Mouse (Mus musculus) CH12F3 (cell line): ENCODE data around the gene Zc3h7a.
"Not testable (repeated sequence)": the region's sequence is repeated elsewhere in the genome, so short reads cannot be mapped to it uniquely, and the experiment has no call there.

Experiments
- in situ Hi-C: fragments of 300-500 bp; cut with MboI; formaldehyde crosslinking; loops from 2 replicates; pipeline ENCODE4 v1.14.3; 2020; ENCODE audit warnings: low sequenced_read_pairs

The Zc3h7a gene

DNA sequence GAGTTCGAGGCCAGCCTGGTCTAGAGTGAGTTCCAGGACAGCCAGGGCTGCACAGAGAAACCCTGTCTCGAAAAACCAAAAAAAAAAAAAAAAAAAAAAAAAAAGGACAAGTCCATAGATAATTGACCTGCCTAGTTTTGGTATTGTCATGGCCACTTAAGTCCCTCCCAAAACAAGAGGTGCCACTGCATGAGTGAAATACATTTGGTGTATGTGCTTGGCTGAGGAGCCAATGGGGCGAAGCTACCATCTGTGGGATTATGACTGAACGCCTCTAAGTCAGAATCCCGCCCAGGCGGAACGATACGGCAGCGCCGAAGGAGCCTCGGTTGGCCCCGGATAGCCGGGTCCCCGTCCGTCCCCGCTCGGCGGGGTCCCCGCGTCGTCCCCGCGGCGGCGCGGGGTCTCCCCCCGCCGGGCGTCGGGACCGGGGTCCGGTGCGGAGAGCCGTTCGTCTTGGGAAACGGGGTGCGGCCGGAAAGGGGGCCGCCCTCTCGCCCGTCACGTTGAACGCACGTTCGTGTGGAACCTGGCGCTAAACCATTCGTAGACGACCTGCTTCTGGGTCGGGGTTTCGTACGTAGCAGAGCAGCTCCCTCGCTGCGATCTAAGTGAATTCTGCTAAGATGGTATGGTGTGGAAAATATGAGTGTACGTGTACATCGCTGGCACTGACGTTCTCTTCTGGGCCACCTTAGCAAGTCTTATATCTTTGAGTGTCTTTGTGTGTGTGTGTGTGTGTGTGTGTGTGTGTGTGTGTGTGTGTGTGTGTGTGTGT lies 32.3 kb downstream of the Zc3h7a start:
- in situ Hi-C loops, result not testable (repeated sequence)

DNA sequence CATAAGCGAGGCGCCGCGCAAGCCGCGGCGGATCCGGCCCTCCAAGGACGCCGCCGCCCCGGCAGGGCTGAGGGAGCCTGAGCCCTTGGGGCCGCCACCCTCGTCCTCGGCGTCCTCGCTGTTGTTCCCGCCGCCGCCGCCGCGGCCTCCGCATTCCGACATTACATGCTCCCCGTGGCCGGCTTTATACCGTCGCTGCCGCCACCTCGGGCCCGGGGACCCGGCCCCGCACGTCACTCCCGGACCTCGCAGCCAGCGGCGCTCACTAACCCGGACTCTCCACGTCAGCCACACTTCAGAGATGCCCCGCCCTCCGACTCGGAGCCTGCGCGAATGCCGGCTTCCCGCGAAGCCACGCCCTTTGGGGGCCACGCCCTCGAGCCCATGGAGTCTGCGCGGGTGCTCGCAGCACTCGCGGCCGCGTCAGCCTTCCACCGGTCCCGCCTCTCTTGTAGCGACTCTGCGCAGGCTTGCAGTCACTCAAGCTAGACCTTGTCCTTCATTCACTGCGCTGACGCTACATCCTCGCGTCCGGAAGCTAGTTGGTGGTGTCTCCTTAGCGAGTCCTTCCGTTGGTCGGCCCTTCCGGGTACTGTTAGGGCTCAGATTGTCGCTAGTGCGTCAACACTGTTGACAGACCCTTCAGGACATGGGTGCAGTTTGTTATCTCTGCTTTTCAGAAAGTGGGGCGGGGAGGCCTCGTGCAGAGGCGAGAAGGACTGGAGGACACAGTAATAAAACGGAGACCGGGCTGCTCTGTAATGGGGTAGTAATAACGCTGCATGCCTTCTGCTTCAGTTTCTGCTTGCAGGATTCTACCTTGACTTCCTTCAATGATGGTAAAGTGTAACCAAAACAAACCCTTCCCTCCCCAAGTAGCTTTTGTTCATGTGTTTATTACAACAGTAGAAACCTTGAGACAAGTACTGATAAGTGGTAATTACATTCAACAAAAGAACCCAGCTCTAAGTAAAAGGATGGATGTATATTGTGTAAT lies 41.5 kb downstream of the Zc3h7a start, which contains the start of gene Txndc11:
Txndc11 (minus strand) TSS at position 303 of the 997 bp plus-strand sequence.
- in situ Hi-C loops, result no loop called here

DNA sequence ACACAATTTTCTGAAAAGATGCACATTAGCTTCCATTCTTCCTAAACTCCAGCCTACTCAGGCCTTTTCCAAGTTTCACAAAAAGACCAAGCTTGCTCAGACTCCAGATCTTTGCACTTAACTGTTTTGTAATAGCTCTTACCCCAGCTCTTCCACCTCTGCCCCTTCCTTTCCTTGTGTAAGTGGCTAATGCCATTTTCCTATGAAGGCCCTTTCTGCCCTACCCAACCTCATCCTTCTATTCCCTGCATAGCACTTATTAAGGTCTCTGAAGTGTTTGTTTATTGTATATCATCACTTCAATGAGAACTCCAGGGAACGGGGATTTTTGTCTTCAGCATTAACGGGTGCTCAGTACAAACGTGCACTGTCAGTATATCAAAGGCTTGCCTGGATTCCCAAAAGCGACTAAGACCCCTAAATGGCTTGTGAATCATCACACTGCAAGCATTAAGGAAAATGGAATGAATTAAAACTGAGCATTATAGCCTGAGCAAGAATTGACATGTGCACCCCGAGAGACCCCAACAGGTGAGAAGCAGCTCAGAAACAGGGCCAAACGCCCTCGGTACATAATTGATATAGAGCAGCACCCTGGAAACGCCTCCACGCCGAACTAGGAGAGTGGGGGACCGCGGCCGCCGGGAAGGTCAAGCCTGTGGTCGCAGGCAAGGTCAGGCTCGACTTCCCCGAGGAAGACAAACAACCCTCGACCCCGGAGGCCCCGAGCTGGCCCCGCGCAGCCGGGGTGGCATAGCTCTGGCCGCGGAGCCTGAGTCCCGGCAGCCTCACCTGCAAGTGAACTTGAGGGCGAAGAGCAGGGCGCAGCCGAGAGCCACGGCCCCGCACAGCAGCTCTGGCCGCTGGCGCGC lies 42.5 kb downstream of the Zc3h7a start:
- in situ Hi-C loops, result no loop called here

DNA sequence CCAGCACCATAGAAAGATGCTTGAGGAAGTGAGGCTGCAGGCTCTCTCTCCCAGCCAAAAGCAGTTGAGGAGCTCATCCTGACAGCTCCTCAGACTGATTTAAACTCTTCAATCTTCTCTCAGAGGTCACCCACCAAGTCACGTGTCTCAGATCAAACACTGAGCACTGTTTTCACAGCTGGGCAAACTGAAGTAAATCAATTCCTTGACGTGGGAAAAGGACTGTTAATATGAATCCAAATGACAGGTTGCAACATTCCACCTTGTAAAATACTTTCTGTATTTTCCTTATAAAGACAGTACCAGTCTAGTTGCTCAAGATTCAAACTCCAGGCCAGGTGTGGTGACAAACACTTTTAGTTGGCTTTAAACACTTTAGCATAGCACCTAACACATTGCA lies 43.4 kb downstream of the Zc3h7a start:
- in situ Hi-C loops, result no loop called here

DNA sequence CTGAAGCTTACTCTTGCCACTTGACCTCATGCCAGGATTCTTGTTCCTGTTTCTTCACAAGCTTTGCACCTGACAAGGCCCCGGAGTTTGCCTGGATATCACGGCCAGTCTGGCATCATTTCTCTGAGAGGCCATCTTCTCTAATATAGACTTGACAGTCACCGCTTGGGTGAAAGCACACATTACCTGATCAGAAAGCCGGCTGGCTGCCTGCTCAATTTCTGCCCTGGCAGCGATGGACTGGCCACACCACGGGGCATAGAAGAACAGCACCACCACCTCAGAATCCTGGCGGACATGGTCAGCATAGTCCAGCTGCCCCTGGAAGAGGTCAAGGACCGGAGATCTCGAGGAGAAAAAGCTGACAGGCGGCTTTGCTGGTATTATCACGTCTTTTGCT lies 47.9 kb downstream of the Zc3h7a start:
- in situ Hi-C loops, result no loop called here

DNA sequence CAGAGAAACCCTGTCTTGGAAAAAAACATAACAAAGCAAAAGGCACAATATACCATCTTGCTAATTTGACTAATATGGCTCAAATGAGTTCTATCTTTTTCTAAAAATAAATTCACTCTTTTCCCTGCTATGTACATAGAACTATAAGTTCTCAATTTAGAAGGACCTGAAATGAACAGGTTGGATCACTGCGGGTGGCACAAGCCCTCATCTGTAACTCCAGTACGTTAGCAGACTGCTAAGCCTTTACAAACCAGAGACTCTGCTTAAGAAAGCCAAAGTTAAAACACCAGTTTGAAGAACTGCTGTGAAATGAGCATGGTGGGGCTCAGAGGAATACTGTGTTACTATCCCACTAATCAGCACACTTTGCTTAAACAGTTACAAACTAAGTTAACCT lies 50.8 kb downstream of the Zc3h7a start:
- in situ Hi-C loops, result no loop called here

DNA sequence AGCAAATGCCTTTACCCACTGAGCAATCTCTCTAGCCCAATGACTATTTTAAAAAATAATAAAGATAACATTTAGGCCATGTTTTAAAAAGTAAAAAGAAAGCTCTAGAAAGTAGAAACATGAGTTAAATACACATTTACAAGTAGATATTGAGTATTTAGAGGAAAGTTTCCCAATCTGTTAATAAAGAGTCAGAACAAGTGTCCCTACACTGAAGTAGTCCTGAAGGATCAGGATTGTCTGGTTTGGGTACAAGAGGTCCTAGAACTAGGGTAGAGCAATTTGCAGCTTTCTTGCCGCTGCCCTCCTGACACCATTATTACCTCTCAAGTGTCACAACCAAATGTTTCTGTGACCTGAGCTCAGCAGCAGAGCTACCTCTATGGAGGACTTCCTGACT lies 52.1 kb downstream of the Zc3h7a start:
- in situ Hi-C loops, result no loop called here

DNA sequence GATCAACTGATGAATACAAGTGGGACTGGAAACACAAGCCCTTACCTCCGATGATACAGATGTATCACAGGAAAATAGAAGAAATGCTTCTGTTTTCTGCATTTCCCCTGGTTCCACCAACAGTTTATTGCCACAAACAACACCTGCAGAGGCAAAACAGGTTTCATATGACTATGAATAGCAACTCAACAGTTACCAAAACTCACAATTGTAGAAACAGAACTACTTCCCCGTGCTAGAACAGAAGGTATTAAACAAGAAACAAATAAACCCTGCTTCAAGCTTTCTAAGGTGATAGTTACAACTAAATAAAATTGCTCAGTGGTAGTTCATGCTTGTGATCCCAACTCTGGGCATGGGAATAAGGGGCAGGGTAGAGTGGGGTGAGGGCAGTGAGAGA lies 53.6 kb downstream of the Zc3h7a start:
- in situ Hi-C loops, result no loop called here

DNA sequence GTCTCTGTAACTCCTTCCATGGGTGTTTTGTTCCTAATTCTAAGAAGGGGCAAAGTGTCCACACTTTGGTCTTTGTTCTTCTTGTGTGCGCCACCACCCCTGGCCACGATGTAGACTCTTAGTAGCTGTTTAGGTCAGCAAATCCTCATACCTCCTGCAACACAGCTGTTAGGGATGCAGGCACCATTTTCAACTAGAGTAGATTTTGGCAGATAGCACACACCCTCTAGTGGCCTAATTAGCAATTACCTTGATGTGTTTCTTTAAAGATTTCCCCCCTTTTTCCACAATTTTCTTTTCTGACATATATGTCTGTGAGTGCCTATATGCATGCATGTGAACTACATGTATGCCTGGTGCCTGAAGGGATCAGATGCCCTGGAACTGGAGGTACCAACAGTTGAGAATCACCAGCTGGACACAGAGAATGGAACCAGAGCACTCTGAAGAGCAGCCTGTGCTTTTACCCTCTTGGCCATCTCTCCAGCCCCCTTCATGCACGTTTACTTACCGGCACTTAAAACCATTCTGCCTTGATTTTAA lies 66.9 kb downstream of the Zc3h7a start:
- in situ Hi-C loops, result no loop called here

DNA sequence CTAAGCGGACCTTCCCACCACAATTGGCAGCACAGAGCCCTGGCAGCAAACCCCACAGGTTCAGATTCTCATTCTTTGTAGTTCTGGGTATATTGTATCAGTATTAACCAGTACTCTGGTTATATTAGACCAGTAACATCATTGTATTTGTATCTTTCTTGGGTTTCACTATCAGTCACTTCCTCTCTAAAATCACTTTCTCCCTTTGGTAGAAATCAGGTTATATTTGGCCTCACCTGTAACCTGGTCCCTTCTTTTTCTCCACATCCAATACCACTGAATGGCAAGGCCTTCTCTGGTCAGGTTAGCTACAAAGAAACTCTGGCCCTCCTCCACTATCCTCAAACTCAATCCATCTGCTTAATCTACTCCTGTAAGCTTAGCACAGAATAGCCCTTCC lies 71.3 kb downstream of the Zc3h7a start:
- in situ Hi-C loops, result no loop called here

DNA sequence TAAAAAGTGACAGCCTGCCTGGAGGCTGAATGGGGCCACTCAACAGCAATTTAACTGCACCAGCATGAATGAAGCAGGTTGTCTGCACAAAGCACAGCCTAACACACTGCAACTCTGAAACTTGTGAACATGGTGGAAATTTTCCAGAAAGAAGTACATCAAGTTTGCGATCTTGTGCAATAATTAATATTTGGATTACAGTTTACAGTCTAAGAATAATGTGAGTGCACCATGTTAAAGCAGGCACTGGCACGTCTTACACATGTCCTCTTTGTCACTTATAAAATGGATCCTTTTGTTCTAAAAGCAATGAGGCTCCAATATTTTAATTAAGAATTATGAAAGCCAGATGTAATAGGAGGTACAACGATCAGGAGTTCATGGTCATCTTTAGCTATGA lies 78.9 kb downstream of the Zc3h7a start:
- in situ Hi-C loops, result no loop called here

DNA sequence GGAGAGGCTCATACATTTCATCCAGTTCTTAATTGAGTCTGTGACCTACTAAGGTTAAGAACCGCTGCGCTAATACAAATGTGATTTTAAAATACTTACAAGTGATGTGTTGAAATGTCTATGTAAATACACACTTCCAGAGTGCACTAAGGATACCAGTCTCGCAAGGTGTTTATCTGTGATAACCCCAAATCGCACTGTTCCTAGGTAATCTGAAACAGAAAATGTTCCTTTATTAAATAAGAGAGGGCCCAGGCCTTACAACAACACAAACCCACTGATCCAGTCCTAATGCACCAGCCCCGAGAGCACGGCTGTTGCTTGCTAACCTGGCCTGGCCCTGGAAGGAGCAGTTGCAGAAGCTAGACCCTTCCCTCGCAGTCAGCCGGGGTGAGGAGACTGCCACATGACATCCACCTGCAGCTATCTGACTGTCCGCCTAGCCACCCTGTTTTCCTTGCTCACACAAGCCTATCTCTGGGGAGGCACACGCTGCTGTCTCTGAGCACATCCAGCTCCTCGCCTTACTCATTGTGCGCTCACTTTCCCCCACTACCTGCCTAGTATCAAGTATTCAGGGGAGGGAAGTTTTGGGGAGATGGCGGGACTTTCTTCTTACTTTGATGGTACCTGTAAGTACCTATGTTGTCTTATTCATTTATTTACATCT lies 82.3 kb downstream of the Zc3h7a start:
- in situ Hi-C loops, result no loop called here

DNA sequence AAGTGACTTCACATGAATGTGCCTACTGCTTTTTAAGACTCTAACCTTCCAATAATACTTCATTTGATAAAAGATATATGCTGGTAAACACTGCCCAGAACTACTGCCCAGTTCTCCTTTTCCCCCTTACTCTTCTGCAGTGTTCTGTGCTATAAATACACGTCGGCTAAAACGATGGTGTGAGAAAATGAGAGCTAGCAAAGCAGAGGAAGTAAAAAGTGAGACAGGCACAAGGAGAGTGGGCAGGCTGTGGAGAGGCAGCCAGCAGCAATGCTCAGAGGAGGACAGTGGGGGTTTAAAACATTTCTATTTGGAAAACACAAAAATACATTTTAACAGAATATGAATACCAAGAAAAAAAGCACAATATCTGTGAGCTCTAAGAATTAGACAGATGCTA lies 83.7 kb downstream of the Zc3h7a start:
- in situ Hi-C loops, result no loop called here

DNA sequence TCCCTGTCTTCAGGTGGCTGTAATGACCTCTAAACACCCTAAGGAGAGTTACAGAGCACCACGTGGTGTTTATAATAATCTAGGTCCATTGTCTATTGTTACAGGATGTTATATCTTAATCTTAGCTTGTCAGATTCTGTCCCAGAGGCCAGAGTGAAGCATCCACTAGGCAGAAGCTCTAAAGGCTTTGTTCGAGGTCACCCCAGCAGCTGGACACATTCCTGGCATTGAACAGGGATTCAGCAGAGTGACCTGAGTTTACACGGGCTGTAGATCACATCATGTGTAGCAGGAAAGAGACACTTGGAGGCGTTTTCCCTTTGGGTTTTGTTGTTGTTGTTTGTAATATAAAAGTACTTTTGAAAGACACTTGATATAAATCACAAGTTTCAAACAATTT lies 84.1 kb downstream of the Zc3h7a start:
- in situ Hi-C loops, result no loop called here

DNA sequence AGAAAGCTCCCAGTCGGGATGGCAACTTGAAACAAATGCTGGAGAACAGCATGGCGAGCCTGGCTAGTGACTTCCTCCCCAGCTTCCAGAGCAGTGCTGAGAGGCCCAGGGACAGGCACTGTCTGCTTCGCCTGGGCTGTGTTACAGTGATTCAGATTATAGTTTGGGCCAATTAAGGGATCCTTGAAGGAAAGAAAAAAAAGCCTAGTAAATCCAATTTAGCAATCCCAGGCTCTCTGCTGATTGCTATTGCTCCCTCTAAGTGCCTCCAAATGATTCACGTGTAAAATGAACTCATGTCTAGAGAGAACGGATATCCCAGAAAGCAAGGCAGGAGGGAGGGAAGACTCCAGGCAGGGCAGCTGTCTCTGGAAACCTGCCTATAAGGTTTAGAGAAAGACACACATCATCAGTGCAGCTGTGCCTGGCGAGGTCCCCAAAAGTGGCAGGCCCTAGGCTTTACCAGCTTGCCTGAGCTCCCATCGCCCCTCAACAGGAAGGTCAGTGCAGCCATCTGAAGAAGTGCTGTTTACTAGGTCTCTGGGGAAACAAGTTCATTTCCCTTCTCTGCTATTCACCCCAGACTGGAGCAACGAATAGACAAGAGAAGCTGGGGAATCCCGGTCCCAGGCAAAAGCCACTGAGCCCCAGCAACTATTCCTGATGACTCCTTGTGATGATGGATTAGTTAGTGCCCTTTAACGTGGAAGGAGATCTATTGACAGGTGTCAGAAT lies 85.2 kb downstream of the Zc3h7a start:
- in situ Hi-C loops, result no loop called here

DNA sequence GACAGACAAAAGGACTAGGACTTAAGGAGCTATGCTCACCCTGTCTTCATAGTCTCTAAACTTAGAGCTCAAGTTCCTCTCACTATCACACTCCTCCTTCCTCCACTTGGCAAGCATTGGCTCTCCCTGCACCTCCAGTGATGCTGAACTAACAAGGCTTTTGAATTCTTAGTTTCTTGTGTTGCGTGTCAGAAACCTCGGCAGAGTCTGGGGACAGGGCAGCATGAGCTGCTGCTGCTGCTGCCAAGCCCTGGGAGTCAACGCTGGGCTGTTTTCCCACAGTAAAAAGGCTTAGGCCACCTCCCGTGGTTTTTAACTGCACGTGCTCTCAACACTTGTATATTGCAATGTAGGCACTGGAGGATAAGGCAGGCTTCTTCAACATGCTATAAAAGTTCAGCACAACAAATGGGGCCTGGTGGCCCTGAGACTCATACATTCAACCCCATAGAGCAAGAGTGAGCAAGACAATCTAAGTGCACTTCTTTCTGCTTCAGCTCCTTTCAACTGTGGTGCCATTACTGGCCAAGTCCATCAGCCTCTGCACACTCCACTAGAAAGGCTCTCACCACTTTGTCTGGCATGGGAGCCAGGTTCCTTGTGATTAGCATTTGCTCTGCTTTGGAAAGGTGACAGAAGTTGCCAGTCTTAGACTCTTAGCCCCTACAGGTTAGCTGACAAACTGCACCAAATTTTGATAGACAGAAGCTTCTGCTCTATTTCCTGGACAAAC lies 89.2 kb downstream of the Zc3h7a start:
- in situ Hi-C loops, result no loop called here
